Mouse (Mus musculus) stomach, postnatal 0 days (tissue): ENCODE data around the gene Myof. TPM values are rescaled to one million over a fixed set of nuclear protein-coding genes. Genes with fewer than 3 reads are reported as not detected.

Source experiments
- ATAC-seq: fragments of 200-750 bp; cut with Nextera tagmentation; 2 replicates; pipeline ENCODE4 v1.8.0; 2017; ENCODE audit not compliant: low FRiP score, low TSS enrichment
- DNase-seq: peaks from one replicate; pipeline ENCODE4 v3.0.0-alpha.2; 2016; ENCODE audit warnings: low spot score
- H3K27ac ChIP-seq: fragments of 300-500 bp; sonication (generic); replicated peaks from 2 replicates; pipeline ENCODE4 v1.5.1; 2014; ENCODE audit warnings: mild to moderate bottlenecking, control low read depth
- H3K27me3 ChIP-seq: fragments of 300-500 bp; sonication (generic); 2 replicates; pipeline ENCODE4 v1.6.1; 2014; ENCODE audit warnings: low read length; ENCODE audit not compliant: control insufficient read depth, insufficient read depth
- H3K36me3 ChIP-seq: fragments of 300-500 bp; sonication (generic); 2 replicates; pipeline ENCODE4 v1.6.1; 2014; ENCODE audit warnings: low read length, mixed read lengths; ENCODE audit not compliant: control insufficient read depth, insufficient read depth
- H3K4me1 ChIP-seq: fragments of 300-500 bp; sonication (generic); replicated peaks from 2 replicates; pipeline ENCODE4 v1.6.1; 2014; ENCODE audit warnings: antibody characterized with exemption; ENCODE audit not compliant: control insufficient read depth, insufficient read depth
- H3K4me2 ChIP-seq: fragments of 300-500 bp; sonication (generic); replicated peaks from 2 replicates; pipeline ENCODE4 v1.6.1; 2014; ENCODE audit warnings: low read depth, mild to moderate bottlenecking, control low read depth, moderate library complexity
- H3K4me3 ChIP-seq: fragments of 300-500 bp; sonication (generic); 2 replicates; pipeline ENCODE4 v1.5.1; 2014; ENCODE audit warnings: low read depth, low read length, control low read depth
- H3K9ac ChIP-seq: fragments of 300-500 bp; sonication (generic); 2 replicates; pipeline ENCODE4 v1.6.1; 2014; ENCODE audit warnings: mild to moderate bottlenecking, low read length, control low read depth, mixed read lengths
- H3K9me3 ChIP-seq: fragments of 300-500 bp; sonication (generic); 2 replicates; pipeline ENCODE4 v1.6.1; 2016; ENCODE audit warnings: low read length; ENCODE audit not compliant: control insufficient read depth
- CTCF ChIP-seq: IDR thresholded peaks from 2 replicates; pipeline ENCODE4 v1.5.1; 2016; ENCODE audit warnings: antibody characterized with exemption, low read depth, mild to moderate bottlenecking, moderate library complexity
- EP300 ChIP-seq: optimal IDR thresholded peaks from 2 replicates; pipeline ENCODE3; 2016; ENCODE audit warnings: antibody characterized with exemption
- WGBS: fragments of 180-500 bp; shearing (Covaris S2); extraction: QIAGEN DNeasy Blood & Tissue Kit; methylation state at CpG from one replicate; pipeline ENCODE4 v1.1.7; 2014; 5-methylcytosine and 5-hydroxymethylcytosine counted together
- polyA plus RNA-seq: library from polyadenylated mRNA; unstranded; fragments of >200 nt; fragmentation: Nextera tagmentation; extraction: Ambion mirVana; gene quantifications from 2 replicates; pipeline ENCODE4 v1.2.1, GENCODE M21; 2015

Gene Myof
- polyA plus RNA-seq, 1 experiment from 2014 or later, result 14.3 TPM

DNA sequence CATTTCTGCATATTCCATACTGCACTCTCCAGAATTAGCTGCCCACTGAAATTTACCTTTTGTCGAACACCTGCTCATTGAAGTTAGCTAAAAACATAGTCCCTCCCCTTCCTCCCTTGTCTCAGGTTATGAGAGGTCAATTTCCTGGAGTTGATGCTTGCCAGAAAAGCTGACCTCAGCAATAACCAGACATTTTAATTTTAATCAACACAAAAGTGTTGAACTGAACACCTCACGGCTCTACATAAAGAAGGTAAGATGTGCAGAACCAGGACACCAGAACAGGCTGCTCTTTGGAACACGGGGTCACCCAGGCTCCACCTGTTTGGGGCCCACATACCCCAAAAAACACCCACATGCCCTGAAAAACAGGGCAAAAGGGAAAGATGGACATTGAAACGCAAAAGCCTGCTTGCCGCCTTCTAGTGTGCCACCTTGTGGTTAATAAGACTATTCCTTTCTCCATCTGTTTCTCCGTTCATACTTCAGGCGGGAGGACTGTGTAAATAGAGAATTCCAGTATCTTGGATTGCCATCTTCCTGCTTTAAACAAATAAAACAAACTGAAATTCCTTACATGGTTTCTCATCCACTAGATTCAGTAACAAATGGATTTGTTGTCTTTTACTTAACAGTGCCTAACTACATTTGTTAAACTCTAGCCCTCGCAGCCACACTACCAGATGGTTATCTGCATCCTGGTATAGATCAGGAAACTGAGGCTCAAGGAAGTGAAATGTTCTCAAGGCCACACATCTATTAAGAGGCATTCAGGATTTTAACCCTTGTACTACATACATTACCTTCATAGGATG, 10.1 kb upstream of the Myof start:
- Histone ChIP-seq H3K27ac (peak overlapping the region; percentile 42; the same call in 1 of the 2 replicates), H3K36me3 (no peaks in the 10 kb centered on the region), H3K4me2 (peak overlapping the region; percentile 65), H3K27me3 (no peaks in the 10 kb centered on the region), H3K9ac (no peak overlapping the region; the same call in 1 of the 2 replicates), H3K9me3 (no peaks in the 10 kb centered on the region), H3K4me3 (peak overlapping the region; percentile 78), H3K4me1 (no peaks in the 10 kb centered on the region)
- DNase-seq (no peak), ATAC-seq (no peak)
- 21% methylated on average over 8 of the region's 8 CpGs for WGBS
- no peak for TF ChIP-seq EP300
- peak; percentile 87 for TF ChIP-seq CTCF

DNA sequence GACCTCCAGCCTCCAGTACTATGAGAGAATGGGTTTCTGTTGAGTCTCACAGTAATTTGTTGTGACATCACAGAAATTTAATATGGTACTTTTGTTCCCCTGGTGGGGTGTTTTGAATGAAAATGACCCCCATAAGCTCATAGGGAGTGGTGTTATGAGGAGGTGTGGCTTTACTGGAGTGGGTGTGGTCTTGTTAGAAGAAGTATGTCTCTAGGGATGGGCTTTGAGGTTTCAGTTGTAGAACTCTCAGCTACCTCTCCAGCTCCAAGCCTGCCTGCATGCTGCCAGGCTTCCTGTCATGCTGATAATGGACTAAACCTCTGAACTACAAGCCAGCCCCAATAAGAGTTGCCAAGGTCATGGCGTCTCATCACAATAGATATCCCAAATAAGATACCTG, 6.3 kb upstream of the Myof start:
- Histone ChIP-seq H3K9me3 (no peaks in the 10 kb centered on the region), H3K27ac (no peak overlapping the region), H3K4me3 (no peak overlapping the region), H3K4me1 (no peaks in the 10 kb centered on the region), H3K36me3 (no peaks in the 10 kb centered on the region), H3K4me2 (no peak overlapping the region), H3K27me3 (no peaks in the 10 kb centered on the region), H3K9ac (no peak overlapping the region)
- no peak for TF ChIP-seq CTCF
- no peak for TF ChIP-seq EP300
- no peak for ATAC-seq
- DNase-seq, result no peak
- 83% methylated on average over 1 of the region's 1 CpGs for WGBS

DNA sequence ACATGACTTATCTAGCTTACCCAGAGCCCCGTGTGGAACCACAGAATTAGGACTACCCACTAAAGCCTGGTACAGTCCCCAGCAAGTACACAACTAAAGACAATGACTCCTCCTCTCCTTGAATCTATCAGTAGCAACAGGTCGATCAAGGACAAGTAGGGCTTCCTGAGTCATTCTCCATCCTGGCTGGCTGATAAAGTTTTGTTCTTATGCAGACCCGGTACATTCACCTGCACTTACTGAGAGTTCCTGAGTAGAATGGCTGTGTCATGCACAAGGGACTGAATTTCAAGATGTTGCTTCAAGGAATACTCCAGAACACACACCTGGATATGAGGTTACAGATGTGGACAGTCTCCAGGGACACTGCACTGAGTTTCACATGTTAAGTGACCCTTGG, 1.8 kb upstream of the Myof start:
- Histone ChIP-seq H3K36me3 (no peaks in the 10 kb centered on the region), H3K9me3 (no peaks in the 10 kb centered on the region), H3K4me3 (no peak overlapping the region), H3K27me3 (no peaks in the 10 kb centered on the region), H3K9ac (no peak overlapping the region), H3K27ac (no peak overlapping the region), H3K4me1 (no peaks in the 10 kb centered on the region), H3K4me2 (no peak overlapping the region)
- TF ChIP-seq EP300 (no peak), CTCF (no peak)
- no peak for ATAC-seq
- 85% methylated on average over 3 of the region's 3 CpGs for WGBS
- no peak for DNase-seq

DNA sequence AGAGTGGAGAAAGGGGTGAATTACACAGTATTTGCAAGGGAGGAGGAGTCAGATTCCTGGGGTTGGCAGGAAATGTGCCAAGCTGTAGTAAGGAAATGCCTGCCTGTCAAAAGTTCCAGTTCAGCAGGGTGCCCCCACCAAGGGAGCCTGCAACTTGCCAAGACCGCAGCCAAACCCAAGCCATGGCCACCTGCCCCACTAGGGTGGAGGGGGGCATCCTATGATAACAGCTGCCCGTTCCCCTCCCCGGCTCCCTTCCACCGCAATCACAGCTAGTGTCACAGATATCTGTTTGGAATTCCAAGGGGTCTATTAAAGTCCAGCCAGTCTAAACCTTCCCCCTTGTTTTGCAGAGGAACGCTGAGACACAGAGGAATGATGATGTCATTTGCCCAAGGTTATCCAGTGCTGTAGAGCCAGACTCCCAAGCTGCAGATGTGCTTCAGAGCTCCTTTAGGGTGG, 1.1 kb downstream of the Myof start:
- H3K4me2 ChIP-seq, result peak overlapping the region; percentile 60
- peaks cover 4% of the 10 kb centered on the region; the same call in 1 of the 2 replicates for H3K4me1 ChIP-seq
- DNase-seq (peak; percentile 44), ATAC-seq (peak; percentile 30; the same call in 1 of the 2 replicates)
- TF ChIP-seq EP300 (no peak), CTCF (no peak)
- 5% methylated on average over 5 of the region's 5 CpGs for WGBS
- H3K9ac ChIP-seq, result peak overlapping the region; percentile 47
- peak overlapping the region; percentile 84 for H3K27ac ChIP-seq
- peak overlapping the region; percentile 45 for H3K4me3 ChIP-seq
- H3K27me3 ChIP-seq, result no peaks in the 10 kb centered on the region
- no peaks in the 10 kb centered on the region for H3K9me3 ChIP-seq
- H3K36me3 ChIP-seq, result no peaks in the 10 kb centered on the region

DNA sequence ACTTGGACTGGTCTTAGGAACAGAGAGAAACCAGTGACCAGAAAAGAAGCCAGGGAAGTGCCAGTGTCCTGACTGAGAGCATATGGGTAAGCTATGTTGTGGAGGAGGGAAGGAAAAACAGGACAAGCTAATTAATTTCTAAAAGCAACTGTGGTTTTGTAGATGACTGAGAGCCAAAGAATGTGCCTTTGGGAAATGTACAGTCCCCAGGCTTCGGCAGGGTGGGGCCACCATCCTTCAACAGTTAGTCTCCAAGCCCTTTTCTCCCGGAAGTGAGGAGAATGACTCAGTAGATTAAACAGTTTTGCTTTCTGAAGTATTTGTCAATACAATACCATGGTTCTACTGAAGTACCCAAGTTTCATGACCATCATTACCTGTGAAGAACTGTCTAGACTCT, 5.1 kb downstream of the Myof start:
- no peak for TF ChIP-seq CTCF
- TF ChIP-seq EP300, result no peak
- Histone ChIP-seq H3K36me3 (no peaks in the 10 kb centered on the region), H3K9me3 (no peaks in the 10 kb centered on the region), H3K27me3 (no peaks in the 10 kb centered on the region), H3K4me1 (peaks cover 4% of the 10 kb centered on the region; the same call in 1 of the 2 replicates), H3K4me2 (no peak overlapping the region), H3K4me3 (no peak overlapping the region), H3K27ac (peak overlapping the region; percentile 75), H3K9ac (no peak overlapping the region)
- WGBS, result 17% methylated on average over 2 of the region's 2 CpGs
- peak; percentile 58 for DNase-seq
- ATAC-seq, result peak; percentile 64

DNA sequence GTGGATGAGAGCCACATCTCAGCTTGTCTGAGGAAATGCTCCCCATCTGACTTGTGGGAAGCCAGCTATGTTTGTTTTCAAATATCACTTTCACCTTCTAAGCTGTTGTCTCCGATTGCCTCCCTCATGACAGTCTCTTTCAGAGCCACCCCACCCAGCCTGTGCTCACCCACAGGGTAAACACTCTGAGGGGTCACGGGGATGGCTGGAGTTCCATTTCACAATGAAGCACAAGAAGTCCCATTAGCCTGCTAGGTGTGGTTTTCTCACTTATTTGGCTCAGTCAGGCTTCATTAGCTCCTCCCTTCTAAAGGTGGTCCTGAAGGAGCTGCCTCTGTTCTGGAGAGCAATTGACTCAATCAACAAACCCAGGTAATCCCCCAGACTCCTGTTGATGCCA, 7.6 kb downstream of the Myof start:
- DNase-seq, result no peak
- no peaks in the 10 kb centered on the region for H3K9me3 ChIP-seq
- no peaks in the 10 kb centered on the region for H3K27me3 ChIP-seq
- no peak overlapping the region for H3K27ac ChIP-seq
- peaks cover 6% of the 10 kb centered on the region for H3K4me1 ChIP-seq
- H3K4me2 ChIP-seq, result no peak overlapping the region
- whole genome bisulfite sequencing, result 52% methylated on average over 2 of the region's 2 CpGs
- ATAC-seq, result no peak
- H3K4me3 ChIP-seq, result no peak overlapping the region
- H3K36me3 ChIP-seq, result no peaks in the 10 kb centered on the region
- no peak overlapping the region for H3K9ac ChIP-seq
- TF ChIP-seq CTCF, result no peak
- TF ChIP-seq EP300, result no peak
